Mouse (Mus musculus): ENCODE results near the gene Glb1. TPM values are rescaled to one million over a fixed set of nuclear protein-coding genes. Genes with fewer than 3 reads are reported as not detected.
"Not testable (repeated sequence)": the region's sequence is repeated elsewhere in the genome, so short reads cannot be mapped to it uniquely, and the experiment has no call there.

The Glb1 gene
- polyA plus RNA-seq, 1 experiment from 2014 or later: 81.0 TPM

DNA sequence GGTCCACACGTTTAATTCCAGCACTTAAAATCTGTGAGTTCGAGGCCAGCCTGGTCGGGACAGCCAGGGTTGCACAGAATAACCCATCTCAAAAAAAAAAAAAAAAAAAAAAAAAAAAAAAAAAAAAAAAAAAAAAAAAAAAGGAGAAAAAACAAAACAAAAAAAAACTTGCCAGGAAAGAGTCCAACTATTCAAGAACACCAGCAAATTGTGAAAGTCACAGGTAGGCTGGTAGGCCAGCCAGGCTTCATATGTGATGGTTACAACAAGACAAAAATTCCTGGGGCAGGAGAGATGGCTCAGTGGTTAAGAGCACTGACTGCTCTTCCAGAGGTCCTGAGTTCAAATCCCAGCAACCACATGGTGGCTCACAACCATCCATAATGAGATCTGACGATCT is 119.7 kb downstream of the Glb1 start:
- not testable (repeated sequence) for ATAC-seq (ENCODE audit: low FRiP score, low TSS enrichment); H3K4me3 ChIP-seq (ENCODE audit: low read length)
- WGBS: 64% methylated on average over 4 of the region's 4 CpGs

DNA sequence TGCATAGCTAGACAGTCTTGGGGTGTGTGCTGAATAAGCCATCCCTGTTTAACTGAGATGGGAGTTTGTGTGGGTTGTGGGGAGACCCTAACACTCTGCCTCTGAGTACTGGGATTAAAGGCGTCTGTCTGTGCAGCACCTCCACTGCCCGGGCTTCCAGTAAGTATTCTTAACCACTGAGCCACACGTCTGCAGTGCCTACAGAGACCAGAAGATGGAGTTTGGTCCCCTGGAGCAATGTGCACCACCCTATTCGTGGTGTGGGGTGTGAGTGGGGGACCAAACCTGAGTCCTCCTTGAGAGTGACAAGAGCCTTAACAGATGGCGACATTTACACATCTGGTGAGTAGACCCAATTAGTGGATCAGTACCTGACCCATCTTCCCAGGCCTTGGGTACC is 121.2 kb downstream of the Glb1 start:
- Histone ChIP-seq H3K36me3 (ENCODE audit: insufficient read depth, low read length) (no peaks in the 10 kb centered on the region), H3K4me1 (ENCODE audit: insufficient read depth, low read length) (peaks cover 20% of the 10 kb centered on the region), H3K27me3 (ENCODE audit: insufficient read depth, low read length) (no peaks in the 10 kb centered on the region), H3K9ac (replicated peaks; ENCODE audit: low read length) (no peak overlapping the region), H3K9me3 (ENCODE audit: low read length) (no peaks in the 10 kb centered on the region), H3K4me2 (replicated peaks; ENCODE audit: low read depth, low read length) (no peak overlapping the region), H3K4me3 (ENCODE audit: low read length) (no peak overlapping the region), H3K27ac (ENCODE audit: low read length) (no peak overlapping the region)
- no peak for ATAC-seq (ENCODE audit: low FRiP score, low TSS enrichment)
- WGBS: 60% methylated on average over 5 of the region's 5 CpGs

More for the DNA sequence above, 119.7 kb downstream of the Glb1 start:
- not testable (repeated sequence) for H3K9me3 ChIP-seq (ENCODE audit: low read length); H3K4me1 ChIP-seq (ENCODE audit: insufficient read depth, low read length); H3K36me3 ChIP-seq (ENCODE audit: insufficient read depth, low read length); H3K4me2 ChIP-seq (replicated peaks; ENCODE audit: low read depth, low read length); H3K9ac ChIP-seq (replicated peaks; ENCODE audit: low read length); H3K27me3 ChIP-seq (ENCODE audit: insufficient read depth, low read length); H3K27ac ChIP-seq (ENCODE audit: low read length)

DNA sequence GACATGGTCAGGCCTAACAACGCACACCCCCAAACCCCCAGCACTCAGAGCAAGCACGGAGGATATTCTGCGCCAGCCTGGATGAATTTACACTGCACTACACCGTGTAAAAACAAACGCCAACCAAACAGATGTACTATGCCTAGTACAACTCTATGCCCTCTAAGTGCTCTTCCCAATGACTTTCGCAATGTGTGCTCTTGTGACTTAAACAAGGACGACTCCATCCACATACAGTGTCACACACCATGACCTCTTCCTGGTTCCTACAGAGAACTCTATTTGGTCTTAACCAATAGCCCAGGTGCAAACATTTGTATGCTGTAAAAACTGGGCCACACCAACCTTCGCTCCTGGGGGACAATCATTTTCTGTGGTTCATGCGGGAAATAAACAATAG is 121.6 kb downstream of the Glb1 start:
- Histone ChIP-seq H3K27ac (ENCODE audit: low read length) (no peak overlapping the region), H3K9me3 (ENCODE audit: low read length) (no peaks in the 10 kb centered on the region), H3K9ac (replicated peaks; ENCODE audit: low read length) (no peak overlapping the region), H3K4me1 (ENCODE audit: insufficient read depth, low read length) (peaks cover 23% of the 10 kb centered on the region), H3K4me2 (replicated peaks; ENCODE audit: low read depth, low read length) (no peak overlapping the region), H3K27me3 (ENCODE audit: insufficient read depth, low read length) (no peaks in the 10 kb centered on the region), H3K4me3 (ENCODE audit: low read length) (no peak overlapping the region), H3K36me3 (ENCODE audit: insufficient read depth, low read length) (no peaks in the 10 kb centered on the region)
- 91% methylated on average over 9 of the region's 9 CpGs for WGBS
- no peak for ATAC-seq (ENCODE audit: low FRiP score, low TSS enrichment)

Other genes starting within 250 kb of the Glb1 start
- not detected in 2 replicates for gene Bcl2a1c, start 70.9 kb upstream of the Glb1 start, polyA plus RNA-seq (2015; fragmentation: Nextera tagmentation; extraction: Ambion mirVana)
- 139 and 148 TPM in 2 replicates for gene Crtap, start 10.4 kb upstream of the Glb1 start, polyA plus RNA-seq (2015; fragmentation: Nextera tagmentation; extraction: Ambion mirVana)
- gene Tmppe, start within 50 bp of the Glb1 start, polyA plus RNA-seq (2015; fragmentation: Nextera tagmentation; extraction: Ambion mirVana): 15.3 and 15.9 TPM in 2 replicates
- gene Ccr4, start 103.8 kb downstream of the Glb1 start, polyA plus RNA-seq (2015; fragmentation: Nextera tagmentation; extraction: Ambion mirVana): 0.49 and 1.4 TPM in 2 replicates
- gene C130032M10Rik, start 114.6 kb downstream of the Glb1 start, polyA plus RNA-seq (2015; fragmentation: Nextera tagmentation; extraction: Ambion mirVana): 0.22 and 0.36 TPM in 2 replicates
- 0.69 and 0.89 TPM in 2 replicates for gene Trim71, start 163.3 kb downstream of the Glb1 start, polyA plus RNA-seq (2015; fragmentation: Nextera tagmentation; extraction: Ambion mirVana)
- gene Cnot10, start 239.1 kb downstream of the Glb1 start, polyA plus RNA-seq (2015; fragmentation: Nextera tagmentation; extraction: Ambion mirVana): 73.9 and 74.3 TPM in 2 replicates

All from kidney, embryonic 16.5 days (tissue).